Mouse (Mus musculus) intestine, postnatal 0 days (tissue): Measurements from ENCODE around the gene Bcl3. TPM values are rescaled to one million over a fixed set of nuclear protein-coding genes. Genes with fewer than 3 reads are reported as not detected.

Experiments used
- ATAC-seq: fragments of 200-750 bp; cut with Nextera tagmentation; 2 replicates; pipeline ENCODE4 v1.8.0; 2017; ENCODE audit warnings: mild to moderate bottlenecking, moderate TSS enrichment, moderate library complexity
- H3K27ac ChIP-seq: fragments of 300-500 bp; sonication (generic); 2 replicates; pipeline ENCODE4 v1.5.1; 2014; ENCODE audit warnings: mild to moderate bottlenecking, low read depth, low read length, moderate library complexity
- H3K27me3 ChIP-seq: fragments of 300-500 bp; sonication (generic); replicated peaks from 2 replicates; pipeline ENCODE4 v1.6.1; 2014; ENCODE audit warnings: low read length, mixed read lengths; ENCODE audit not compliant: control insufficient read depth, insufficient read depth
- H3K36me3 ChIP-seq: fragments of 300-500 bp; sonication (generic); 2 replicates; pipeline ENCODE4 v1.6.1; 2014; ENCODE audit warnings: mild to moderate bottlenecking, moderate library complexity; ENCODE audit not compliant: control insufficient read depth, insufficient read depth
- H3K4me1 ChIP-seq: fragments of 300-500 bp; sonication (generic); replicated peaks from 2 replicates; pipeline ENCODE4 v1.6.1; 2014; ENCODE audit warnings: antibody characterized with exemption, low read length, mixed read lengths; ENCODE audit not compliant: control insufficient read depth, insufficient read depth
- H3K4me2 ChIP-seq: fragments of 300-500 bp; sonication (generic); replicated peaks from 2 replicates; pipeline ENCODE4 v1.6.1; 2014; ENCODE audit warnings: low read depth, mild to moderate bottlenecking, moderate library complexity
- H3K4me3 ChIP-seq: fragments of 300-500 bp; sonication (generic); 2 replicates; pipeline ENCODE4 v1.5.1; 2014; ENCODE audit warnings: low read depth, low read length
- H3K9ac ChIP-seq: fragments of 300-500 bp; sonication (generic); 2 replicates; pipeline ENCODE4 v1.6.1; 2014; ENCODE audit warnings: mild to moderate bottlenecking, low read depth, low read length
- H3K9me3 ChIP-seq: fragments of 300-500 bp; sonication (generic); 2 replicates; pipeline ENCODE4 v1.6.1; 2016; ENCODE audit warnings: mixed run types; ENCODE audit not compliant: control insufficient read depth
- CTCF ChIP-seq: sonication (generic); IDR thresholded peaks from 2 replicates; pipeline ENCODE4 v1.5.1; 2016; ENCODE audit warnings: low read depth, mild to moderate bottlenecking, control low read depth, antibody characterized with exemption, moderate library complexity
- WGBS: fragments of 180-500 bp; shearing (Covaris S2); extraction: QIAGEN DNeasy Blood & Tissue Kit; methylation state at CpG from one replicate; pipeline ENCODE4 v1.1.7; 2014; 5-methylcytosine and 5-hydroxymethylcytosine counted together
- polyA plus RNA-seq: library from polyadenylated mRNA; unstranded; fragments of >200 nt; fragmentation: Nextera tagmentation; extraction: Ambion mirVana; gene quantifications from 2 replicates; pipeline ENCODE4 v1.2.1, GENCODE M21; 2015

Gene Bcl3
- polyA plus RNA-seq, 1 experiment from 2014 or later, result 19.0 TPM

GRCm38 (mm10) chr7:19820347-19821048 is 2.1 kb downstream of the Bcl3 start:
- Histone ChIP-seq H3K4me3 (no peak overlapping the region), H3K4me1 (peaks cover 12% of the 10 kb centered on the region; the same call in 1 of the 2 replicates), H3K27me3 (no peaks in the 10 kb centered on the region), H3K36me3 (no peaks in the 10 kb centered on the region; the same call in 1 of the 2 replicates), H3K9me3 (no peaks in the 10 kb centered on the region), H3K4me2 (peak overlapping the region; percentile 98; the same call in 1 of the 2 replicates), H3K27ac (no peak overlapping the region), H3K9ac (no peak overlapping the region)
- TF ChIP-seq CTCF, result peak; percentile 45
- no peak for ATAC-seq
- 74% methylated on average over 3 of the region's 3 CpGs for WGBS

GRCm38 (mm10) chr7:19818875-19819274 is 3.7 kb downstream of the Bcl3 start:
- WGBS, result 55% methylated on average over 7 of the region's 7 CpGs

GRCm38 (mm10) chr7:19818440-19818839 is 4.1 kb downstream of the Bcl3 start:
- H3K4me2 ChIP-seq, result peak overlapping the region; percentile 21; the same call in 1 of the 2 replicates
- no peaks in the 10 kb centered on the region for H3K9me3 ChIP-seq
- peak overlapping the region; percentile 83; the same call in 1 of the 2 replicates for H3K27ac ChIP-seq
- H3K27me3 ChIP-seq, result no peaks in the 10 kb centered on the region
- H3K4me3 ChIP-seq, result no peak overlapping the region
- peak; percentile 44 for ATAC-seq
- peaks cover 6% of the 10 kb centered on the region; the same call in 1 of the 2 replicates for H3K4me1 ChIP-seq
- WGBS, result 51% methylated on average over 5 of the region's 5 CpGs
- H3K36me3 ChIP-seq, result peaks cover 13% of the 10 kb centered on the region; the same call in 1 of the 2 replicates
- H3K9ac ChIP-seq, result no peak overlapping the region
- no peak for TF ChIP-seq CTCF

More at GRCm38 (mm10) chr7:19818875-19819274, 3.7 kb downstream of the Bcl3 start:
- TF ChIP-seq CTCF, result no peak
- Histone ChIP-seq H3K9me3 (no peaks in the 10 kb centered on the region), H3K27ac (0 out of 2 replicates have a peak overlapping the region, but pooled peaks have one; percentile 83), H3K4me2 (peak overlapping the region; percentile 21; the same call in 1 of the 2 replicates), H3K4me3 (no peak overlapping the region), H3K4me1 (peaks cover 10% of the 10 kb centered on the region; the same call in 1 of the 2 replicates), H3K9ac (no peak overlapping the region), H3K36me3 (peaks cover 13% of the 10 kb centered on the region; the same call in 1 of the 2 replicates), H3K27me3 (no peaks in the 10 kb centered on the region)
- ATAC-seq, result no peak

- 24% methylated on average over 15 of the region's 15 CpGs for WGBS
- Histone ChIP-seq H3K4me3 (peak overlapping the region; percentile 33; the same call in 1 of the 2 replicates), H3K27ac (peak overlapping the region; percentile 83), H3K9ac (peak overlapping the region; percentile 4), H3K36me3 (peaks cover 13% of the 10 kb centered on the region; the same call in 1 of the 2 replicates), H3K27me3 (no peaks in the 10 kb centered on the region), H3K9me3 (no peaks in the 10 kb centered on the region), H3K4me2 (peak overlapping the region; percentile 56), H3K4me1 (peaks cover 3% of the 10 kb centered on the region; the same call in 1 of the 2 replicates)
- no peak for TF ChIP-seq CTCF
- peak; percentile 23; the same call in 1 of the 2 replicates for ATAC-seq
Observed at GRCm38 (mm10) chr7:19817382-19818105, 5.0 kb downstream of the Bcl3 start.

- Histone ChIP-seq H3K4me3 (peak overlapping the region; percentile 33), H3K4me1 (peaks cover 3% of the 10 kb centered on the region; the same call in 1 of the 2 replicates), H3K27ac (peak overlapping the region; percentile 83), H3K9ac (peak overlapping the region; percentile 23), H3K36me3 (peaks cover 21% of the 10 kb centered on the region; the same call in 1 of the 2 replicates), H3K27me3 (no peaks in the 10 kb centered on the region), H3K4me2 (peak overlapping the region; percentile 56), H3K9me3 (no peaks in the 10 kb centered on the region)
- 1% methylated on average over 28 of the region's 28 CpGs for WGBS
- no peak for TF ChIP-seq CTCF
- peak; percentile 54 for ATAC-seq
Observed at GRCm38 (mm10) chr7:19816224-19816771, 6.3 kb downstream of the Bcl3 start.
